Mouse (Mus musculus) small intestine, adult 2 months (tissue): ENCODE results near the gene Klhl21.

ENCODE experiments used
- CTCF ChIP-seq: fragments of 200-500 bp; IDR thresholded peaks from 2 replicates; pipeline ENCODE4 v1.5.1; 2012; ENCODE audit warnings: low read depth, mild to moderate bottlenecking, control low read depth, inconsistent platforms, low read length, moderate library complexity, mixed read lengths; ENCODE audit not compliant: insufficient replicate concordance, insufficient read length; ENCODE audit errors: extremely low read depth
- POLR2A ChIP-seq: fragments of 200-500 bp; IDR thresholded peaks from 2 replicates; pipeline ENCODE4 v1.6.1; 2012; ENCODE audit warnings: low read depth, mild to moderate bottlenecking, control low read depth, inconsistent platforms, low read length, moderate library complexity

DNA sequence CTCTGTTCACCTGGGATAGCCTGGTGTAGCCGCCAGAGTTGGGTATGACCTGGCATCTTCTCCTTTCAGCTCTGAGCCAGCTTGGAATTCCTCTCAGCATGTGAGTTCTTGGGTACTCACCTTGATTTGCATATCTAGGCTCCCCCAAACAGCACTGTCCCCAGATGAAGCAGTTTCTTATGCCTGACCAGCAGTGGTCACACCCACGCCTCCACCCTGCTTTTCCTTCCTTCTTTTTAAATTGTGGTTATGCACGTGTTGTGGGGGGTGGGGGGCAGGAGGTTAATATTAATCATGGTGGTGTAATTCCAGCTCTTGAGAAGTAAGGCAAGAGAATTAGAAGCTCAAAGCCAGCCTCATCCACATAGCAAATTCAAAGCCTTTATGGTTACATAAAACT, 45.8 kb upstream of the Klhl21 start:
- no peak for TF ChIP-seq CTCF
- TF ChIP-seq POLR2A: no peak
